Mouse (Mus musculus) heart, adult 2 months (tissue): ENCODE measurements at regions not wholly inside any gene's neighbourhood (a gene's known extent, or its start where the extent isn't known, plus 50 kb on each side); places are given as distances from the start of the nearest gene placed in this dataset.

Source experiments
- CTCF ChIP-seq: fragments of 200-600 bp; IDR thresholded peaks from 2 replicates; pipeline ENCODE4 v1.8.1; 2022; ENCODE audit warnings: antibody characterized with exemption, mild to moderate bottlenecking, moderate library complexity
- POLR2A ChIP-seq: fragments of 200-500 bp; IDR thresholded peaks from 2 replicates; pipeline ENCODE4 v1.6.1; 2011; ENCODE audit warnings: mild to moderate bottlenecking, low read depth, low read length, control low read depth; ENCODE audit not compliant: insufficient read depth

DNA sequence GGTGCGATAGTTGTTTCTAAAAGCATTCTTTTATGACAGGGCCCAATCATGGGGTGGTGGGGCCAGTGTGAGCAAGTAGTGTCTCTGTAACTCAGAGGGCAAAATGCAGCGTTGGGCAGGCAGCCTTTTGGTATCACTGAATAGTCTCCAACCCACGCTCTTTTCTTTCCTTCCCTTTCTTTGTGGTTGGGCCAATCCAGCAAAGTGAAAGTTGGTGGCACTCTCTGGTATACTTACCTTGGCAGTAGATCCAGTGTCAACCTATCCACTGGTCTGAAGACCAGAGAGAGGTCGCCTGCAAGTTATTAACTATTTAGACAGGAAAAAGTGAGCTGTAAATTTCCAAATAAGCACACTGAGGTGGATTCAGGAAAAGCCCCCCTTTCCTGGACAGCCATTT is 287.8 kb downstream of the Spry2 start:
- TF ChIP-seq CTCF (no peak), POLR2A (no peak)
